Mouse (Mus musculus) hindbrain, embryonic 10.5 days (tissue): ENCODE measurements around the gene Tpt1. TPM values are rescaled to one million over a fixed set of nuclear protein-coding genes. Genes with fewer than 3 reads are reported as not detected.

ENCODE experiments used
- DNase-seq: peaks from one replicate; pipeline ENCODE4 v3.0.0-alpha.2; 2017; ENCODE audit warnings: low spot score
- H3K27ac ChIP-seq: fragments of 300-500 bp; sonication (generic); 2 replicates; pipeline ENCODE4 v1.5.1; 2016; ENCODE audit warnings: mild to moderate bottlenecking, moderate library complexity
- H3K27me3 ChIP-seq: fragments of 300-500 bp; sonication (generic); 2 replicates; pipeline ENCODE4 v1.6.1; 2016; ENCODE audit warnings: mild to moderate bottlenecking; ENCODE audit not compliant: poor library complexity, insufficient read depth, severe bottlenecking
- H3K36me3 ChIP-seq: fragments of 300-500 bp; sonication (generic); 2 replicates; pipeline ENCODE4 v1.6.1; 2016; ENCODE audit warnings: mild to moderate bottlenecking, moderate library complexity
- H3K4me1 ChIP-seq: fragments of 300-500 bp; sonication (generic); replicated peaks from 2 replicates; pipeline ENCODE4 v1.6.1; 2016; ENCODE audit warnings: mild to moderate bottlenecking
- H3K4me3 ChIP-seq: fragments of 300-500 bp; sonication (generic); 2 replicates; pipeline ENCODE4 v1.5.1; 2016; ENCODE audit warnings: mild to moderate bottlenecking, moderate library complexity
- H3K9me3 ChIP-seq: fragments of 300-500 bp; sonication (generic); 2 replicates; pipeline ENCODE4 v1.6.1; 2016; ENCODE audit warnings: mild to moderate bottlenecking, moderate library complexity
- WGBS: fragments of 180-500 bp; shearing (Covaris S2); methylation state at CpG from one replicate; pipeline ENCODE4 v1.1.7; 2016; 5-methylcytosine and 5-hydroxymethylcytosine counted together
- polyA plus RNA-seq: library from polyadenylated mRNA; unstranded; fragments of >200 nt; fragmentation: Nextera tagmentation; extraction: Ambion mirVana; gene quantifications from 2 replicates; pipeline ENCODE4 v1.2.1, GENCODE M21; 2016

Tpt1 gene
- polyA plus RNA-seq, 1 experiment from 2014 or later: 916 TPM

DNA sequence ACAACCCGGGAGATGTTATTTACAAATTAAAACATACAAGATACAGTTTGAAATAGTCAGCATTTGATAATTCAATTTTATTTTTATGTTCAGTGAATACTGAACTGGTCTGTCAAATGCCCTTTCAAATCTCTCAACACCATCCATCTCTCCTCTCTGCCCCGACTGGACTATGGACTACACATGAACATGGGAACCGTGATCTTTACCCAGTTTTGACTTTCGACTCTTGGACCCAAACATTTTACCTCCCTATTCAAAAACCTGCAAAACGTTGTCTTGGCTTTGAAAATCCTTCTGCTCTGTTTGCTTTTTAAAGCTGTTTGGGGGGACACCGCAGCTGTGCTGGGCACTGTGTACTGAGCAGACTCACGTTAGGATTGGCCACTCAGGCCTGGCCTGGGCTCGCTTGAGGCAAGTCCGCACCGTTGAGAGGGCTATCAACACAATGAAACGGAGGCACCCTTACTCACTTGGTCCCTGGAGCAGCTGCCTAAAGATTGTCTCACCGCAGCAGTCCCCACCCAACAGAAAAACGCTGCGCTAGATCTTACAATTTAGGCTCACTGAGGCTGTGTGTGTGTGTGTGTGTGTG is 25.0 kb downstream of the Tpt1 start:
- Histone ChIP-seq H3K9me3 (0 out of 2 replicates have a peak, but pooled peaks cover 3% of the 10 kb centered on the region), H3K4me1 (peaks cover 13% of the 10 kb centered on the region; the same call in 1 of the 2 replicates), H3K36me3 (no peaks in the 10 kb centered on the region), H3K27ac (no peak overlapping the region; the same call in 1 of the 2 replicates), H3K4me3 (no peak overlapping the region), H3K27me3 (peaks cover 19% of the 10 kb centered on the region)
- no peak for DNase-seq
- 81% methylated on average over 14 of the region's 14 CpGs for WGBS

- DNase-seq: peak; percentile 48
- Histone ChIP-seq H3K36me3 (no peaks in the 10 kb centered on the region), H3K4me1 (peaks cover 12% of the 10 kb centered on the region; the same call in 1 of the 2 replicates), H3K27me3 (peaks cover 20% of the 10 kb centered on the region), H3K4me3 (peak overlapping the region; percentile 37), H3K27ac (no peak overlapping the region), H3K9me3 (0 out of 2 replicates have a peak, but pooled peaks cover 3% of the 10 kb centered on the region)
- WGBS: 16% methylated on average over 9 of the region's 10 CpGs
These were observed 25.7 kb downstream of the Tpt1 start for GRCm38 (mm10) chr14:75870631-75871030.

- Histone ChIP-seq H3K36me3 (no peaks in the 10 kb centered on the region), H3K27ac (0 out of 2 replicates have a peak overlapping the region, but pooled peaks have one; percentile 18), H3K9me3 (0 out of 2 replicates have a peak, but pooled peaks cover 3% of the 10 kb centered on the region), H3K4me1 (peaks cover 12% of the 10 kb centered on the region; the same call in 1 of the 2 replicates), H3K27me3 (peaks cover 20% of the 10 kb centered on the region), H3K4me3 (peak overlapping the region; percentile 37)
- WGBS: 30% methylated on average over 5 of the region's 5 CpGs
- DNase-seq: no peak
These were observed 26.2 kb downstream of the Tpt1 start for GRCm38 (mm10) chr14:75871111-75871510.

DNA sequence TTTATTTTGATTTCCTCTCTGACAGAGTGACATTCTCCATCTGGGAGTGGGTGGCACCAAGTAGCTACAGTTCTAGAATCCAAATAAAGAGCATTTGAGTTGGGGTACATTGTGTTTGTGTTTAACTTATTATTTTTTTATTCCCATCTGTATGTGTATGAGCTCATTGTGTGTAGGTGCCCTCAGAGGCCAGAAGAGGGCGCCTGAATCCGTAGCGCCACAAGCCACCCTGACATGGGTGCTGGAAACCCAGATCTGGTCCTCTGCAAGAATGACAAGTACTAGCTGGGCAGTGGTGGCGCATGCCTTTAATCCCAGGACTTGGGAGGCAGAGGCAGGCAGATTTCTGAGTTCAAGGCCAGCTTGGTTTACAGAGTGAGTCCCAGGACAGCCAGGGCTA is 26.9 kb downstream of the Tpt1 start:
- Histone ChIP-seq H3K27ac (no peak overlapping the region), H3K4me3 (no peak overlapping the region), H3K27me3 (peaks cover 14% of the 10 kb centered on the region), H3K9me3 (0 out of 2 replicates have a peak, but pooled peaks cover 3% of the 10 kb centered on the region), H3K4me1 (peaks cover 18% of the 10 kb centered on the region), H3K36me3 (no peaks in the 10 kb centered on the region)
- no peak for DNase-seq
- 84% methylated on average over 4 of the region's 4 CpGs for WGBS

DNA sequence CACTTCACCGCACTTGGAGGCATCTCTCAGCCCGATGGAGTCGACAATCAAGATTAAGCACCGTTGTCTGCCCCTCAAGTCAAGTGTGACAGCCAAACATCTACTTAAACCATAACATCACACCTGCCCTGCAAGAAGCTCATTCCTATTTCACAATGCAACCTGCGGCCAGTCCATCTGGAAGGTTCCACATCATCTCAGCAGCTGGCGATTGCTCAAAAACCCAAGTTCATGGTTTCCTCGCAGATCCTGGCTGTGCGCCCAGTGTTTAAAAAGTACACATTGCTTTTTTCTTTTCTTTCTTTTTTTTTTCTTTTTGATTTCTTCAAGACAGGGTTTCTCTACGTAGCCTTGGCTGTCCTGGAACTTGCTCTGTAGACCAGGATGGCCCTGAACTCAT is 28.7 kb downstream of the Tpt1 start:
- no peak overlapping the region for H3K27ac ChIP-seq
- peaks cover 9% of the 10 kb centered on the region for H3K27me3 ChIP-seq
- 95% methylated on average over 9 of the region's 9 CpGs for WGBS
- H3K9me3 ChIP-seq: 0 out of 2 replicates have a peak, but pooled peaks cover 3% of the 10 kb centered on the region
- no peak for DNase-seq
- H3K4me3 ChIP-seq: no peak overlapping the region
- no peaks in the 10 kb centered on the region for H3K36me3 ChIP-seq
- H3K4me1 ChIP-seq: peaks cover 18% of the 10 kb centered on the region

GRCm38 (mm10) chr14:75876320-75877043 is 31.6 kb downstream of the Tpt1 start:
- Histone ChIP-seq H3K4me1 (peaks cover 19% of the 10 kb centered on the region), H3K4me3 (peak overlapping the region; percentile 16; the same call in 1 of the 2 replicates), H3K27ac (peak overlapping the region; percentile 17; the same call in 1 of the 2 replicates), H3K27me3 (peaks cover 9% of the 10 kb centered on the region), H3K36me3 (no peaks in the 10 kb centered on the region), H3K9me3 (0 out of 2 replicates have a peak, but pooled peaks cover 3% of the 10 kb centered on the region)
- 16% methylated on average over 21 of the region's 21 CpGs for WGBS
- DNase-seq: peak; percentile 84

DNA sequence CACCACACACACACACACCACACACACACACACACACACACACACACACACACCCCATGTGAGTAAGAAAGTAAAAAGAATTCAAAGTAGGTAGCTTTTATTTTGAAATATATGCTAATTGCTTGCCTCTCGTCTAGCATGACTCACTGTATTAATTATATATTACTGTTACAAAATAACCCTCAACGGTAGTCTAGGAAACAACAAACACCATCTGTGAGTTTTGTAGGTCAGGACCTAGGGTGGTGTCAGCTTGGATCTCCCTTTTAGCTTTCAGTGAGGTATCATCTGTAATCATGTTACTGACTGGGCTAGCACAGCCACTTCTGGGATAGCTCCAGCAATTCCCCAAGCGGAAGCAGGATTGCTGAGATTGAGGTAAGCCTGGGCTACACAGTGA is 32.4 kb downstream of the Tpt1 start:
- 80% methylated on average over 3 of the region's 3 CpGs for WGBS
- Histone ChIP-seq H3K27ac (no peak overlapping the region; the same call in 1 of the 2 replicates), H3K27me3 (peaks cover 9% of the 10 kb centered on the region), H3K4me1 (peaks cover 27% of the 10 kb centered on the region), H3K9me3 (no peaks in the 10 kb centered on the region), H3K36me3 (no peaks in the 10 kb centered on the region), H3K4me3 (no peak overlapping the region)
- no peak for DNase-seq

DNA sequence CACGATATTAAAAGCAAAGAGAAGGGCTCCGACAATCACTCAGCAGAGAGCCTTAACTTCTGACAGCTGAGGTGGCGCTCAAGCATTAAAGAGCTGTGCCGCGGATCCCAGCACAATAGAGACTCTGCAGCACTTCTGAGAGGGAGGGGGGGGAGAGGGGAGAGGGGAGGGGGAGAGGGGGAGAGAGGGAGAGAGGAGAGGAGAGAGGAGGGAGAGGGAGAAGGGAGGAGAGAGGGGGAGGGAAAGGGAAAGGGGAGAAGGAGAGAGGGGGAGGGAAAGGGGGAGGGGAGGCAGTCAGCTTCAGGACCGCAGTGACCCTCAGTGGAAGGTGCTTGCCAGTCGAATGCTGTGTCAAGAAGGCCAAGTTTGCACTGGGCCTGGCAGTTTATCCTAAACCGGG is 34.1 kb downstream of the Tpt1 start:
- Histone ChIP-seq H3K27ac (peak overlapping the region; percentile 40; the same call in 1 of the 2 replicates), H3K4me3 (no peak overlapping the region), H3K36me3 (no peaks in the 10 kb centered on the region), H3K27me3 (peaks cover 9% of the 10 kb centered on the region), H3K9me3 (no peaks in the 10 kb centered on the region), H3K4me1 (peaks cover 35% of the 10 kb centered on the region)
- WGBS: 19% methylated on average over 8 of the region's 8 CpGs
- peak; percentile 56 for DNase-seq

GRCm38 (mm10) chr14:75881856-75882255 is 37.0 kb downstream of the Tpt1 start:
- H3K4me3 ChIP-seq: no peak overlapping the region
- 39% methylated on average over 4 of the region's 4 CpGs for WGBS

DNA sequence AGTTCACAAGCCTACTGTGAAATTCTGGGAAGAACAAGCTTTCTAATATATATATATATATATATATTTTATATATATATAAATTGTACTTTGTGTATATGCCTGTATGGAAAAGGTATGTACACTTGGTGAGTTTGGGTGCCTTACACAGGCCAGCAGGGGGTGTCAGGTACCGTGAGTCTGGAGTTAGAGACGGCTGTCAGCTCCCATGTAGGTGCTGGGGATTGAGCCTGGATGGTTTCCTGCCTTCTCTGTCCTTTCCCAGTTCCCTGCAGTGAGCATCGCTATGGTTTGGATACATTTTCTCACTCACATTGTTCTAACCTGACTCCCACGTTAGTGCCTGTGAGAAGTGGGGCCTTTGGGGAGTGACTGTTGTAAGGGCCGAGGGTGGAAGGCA is 38.4 kb downstream of the Tpt1 start:
- Histone ChIP-seq H3K27me3 (no peaks in the 10 kb centered on the region), H3K27ac (no peak overlapping the region), H3K36me3 (no peaks in the 10 kb centered on the region), H3K9me3 (no peaks in the 10 kb centered on the region), H3K4me1 (peaks cover 27% of the 10 kb centered on the region), H3K4me3 (no peak overlapping the region)
- DNase-seq: no peak
- 65% methylated on average over 5 of the region's 5 CpGs for WGBS

More at GRCm38 (mm10) chr14:75881856-75882255, 37.0 kb downstream of the Tpt1 start:
- Histone ChIP-seq H3K27ac (peak overlapping the region; percentile 54), H3K9me3 (no peaks in the 10 kb centered on the region), H3K4me1 (peaks cover 28% of the 10 kb centered on the region), H3K36me3 (no peaks in the 10 kb centered on the region), H3K27me3 (no peaks in the 10 kb centered on the region)
- DNase-seq: no peak

- Histone ChIP-seq H3K27me3 (no peaks in the 10 kb centered on the region), H3K4me3 (no peak overlapping the region), H3K27ac (no peak overlapping the region), H3K36me3 (no peaks in the 10 kb centered on the region), H3K9me3 (no peaks in the 10 kb centered on the region), H3K4me1 (peaks cover 22% of the 10 kb centered on the region)
- no peak for DNase-seq
- WGBS: 78% methylated on average over 5 of the region's 5 CpGs
These were observed 39.0 kb downstream of the Tpt1 start for GRCm38 (mm10) chr14:75883873-75884272.

GRCm38 (mm10) chr14:75892118-75892517 is 47.2 kb downstream of the Tpt1 start:
- Histone ChIP-seq H3K36me3 (peaks cover 31% of the 10 kb centered on the region), H3K9me3 (no peaks in the 10 kb centered on the region), H3K4me3 (no peak overlapping the region), H3K4me1 (no peaks in the 10 kb centered on the region), H3K27me3 (no peaks in the 10 kb centered on the region), H3K27ac (no peak overlapping the region)
- no peak for DNase-seq
- WGBS: 90% methylated on average over 9 of the region's 9 CpGs
